Mouse (Mus musculus) MEL (cell line): ENCODE data around the gene Phospho1. TPM values are rescaled to one million over a fixed set of nuclear protein-coding genes. Genes with fewer than 3 reads are reported as not detected.

ENCODE experiments used
- DNase-seq: peaks from one replicate; pipeline ENCODE4 v3.0.0; 2011; ENCODE audit warnings: low read depth, low spot score
- H3K27ac ChIP-seq: 2 replicates; pipeline ENCODE4 v1.5.1; 2012; ENCODE audit warnings: low read depth, mild to moderate bottlenecking, control low read depth, low read length, moderate library complexity; ENCODE audit not compliant: control insufficient read depth
- H3K27me3 ChIP-seq, 2 experiments: fragments of 150-350 bp in 1 of 2; sonication (generic) in 1 of 2; 2 replicates each; pipeline ENCODE4 v1.6.1; 2012; ENCODE audit warnings: low read length in 2 of 2, mild to moderate bottlenecking in 2 of 2, improper control_type of control experiment in 1 of 2, moderate library complexity in 1 of 2; ENCODE audit not compliant: insufficient read depth in 2 of 2, control insufficient read depth in 1 of 2
- H3K36me3 ChIP-seq, 2 experiments: 2 replicates each; pipeline ENCODE4 v1.6.1; 2012 to 2014; ENCODE audit warnings: low read length in 2 of 2, improper control_type of control experiment in 1 of 2, inconsistent platforms in 1 of 2, mild to moderate bottlenecking in 1 of 2; ENCODE audit not compliant: insufficient read depth in 2 of 2, control insufficient read depth in 1 of 2
- H3K4me1 ChIP-seq, 2 experiments: fragments of 150-350 bp in 1 of 2; sonication (generic) in 1 of 2; 2 replicates each; pipeline ENCODE4 v1.6.1; 2012; ENCODE audit warnings: low read length in 2 of 2, improper control_type of control experiment in 1 of 2, mild to moderate bottlenecking in 1 of 2; ENCODE audit not compliant: insufficient read depth in 2 of 2, control insufficient read depth in 1 of 2
- H3K4me3 ChIP-seq, 2 experiments: fragments of 150-350 bp in 1 of 2; sonication (generic) in 1 of 2; 2 replicates each; pipeline ENCODE4 v1.5.1; 2012; ENCODE audit warnings: low read depth in 2 of 2, low read length in 2 of 2, mild to moderate bottlenecking in 2 of 2, moderate library complexity in 2 of 2, control low read depth in 1 of 2, improper control_type of control experiment in 1 of 2; ENCODE audit not compliant: control insufficient read depth in 1 of 2, insufficient read depth in 1 of 2
- H3K79me2 ChIP-seq: 2 replicates; pipeline ENCODE4 v1.6.1; 2012; ENCODE audit warnings: mild to moderate bottlenecking, low read length, moderate library complexity; ENCODE audit not compliant: control insufficient read depth, poor library complexity, insufficient read depth
- H3K9ac ChIP-seq: 2 replicates; pipeline ENCODE4 v1.6.1; 2012; ENCODE audit warnings: low read depth, mild to moderate bottlenecking, control low read depth, low read length, moderate library complexity; ENCODE audit not compliant: control insufficient read depth, poor library complexity, severe bottlenecking
- H3K9me3 ChIP-seq: fragments of 150-350 bp; sonication (generic); replicated peaks from 2 replicates; pipeline ENCODE4 v1.6.1; 2012; ENCODE audit warnings: mild to moderate bottlenecking, low read length, improper control_type of control experiment, moderate library complexity; ENCODE audit not compliant: insufficient read depth
- BHLHE40 ChIP-seq: IDR thresholded peaks from 2 replicates; pipeline ENCODE4 v1.6.1; 2012; ENCODE audit warnings: low read depth, mild to moderate bottlenecking, inconsistent platforms, low read length, improper control_type of control experiment, borderline replicate concordance
- CHD1 ChIP-seq: IDR thresholded peaks from 2 replicates; pipeline ENCODE4 v1.6.1; 2012; ENCODE audit warnings: low read depth, mild to moderate bottlenecking, inconsistent platforms, low read length, improper control_type of control experiment
- CHD2 ChIP-seq: IDR thresholded peaks from 2 replicates; pipeline ENCODE4 v1.6.1; 2011; ENCODE audit warnings: low read length, improper control_type of control experiment
- CTCF ChIP-seq, 3 experiments: IDR thresholded peaks in 2 of 3; conservative IDR thresholded peaks in 1 of 3; 2 replicates each; pipeline ENCODE4 v1.5.1; 2011 to 2012; ENCODE audit warnings: low read length in 3 of 3, low read depth in 2 of 3, mild to moderate bottlenecking in 2 of 3, improper control_type of control experiment in 1 of 3, inconsistent platforms in 1 of 3, mixed read lengths in 1 of 3, moderate library complexity in 1 of 3; ENCODE audit not compliant: control insufficient read depth in 1 of 3, insufficient read depth in 1 of 3, poor library complexity in 1 of 3, severe bottlenecking in 1 of 3
- E2F4 ChIP-seq: IDR thresholded peaks from 2 replicates; pipeline ENCODE4 v1.6.1; 2011; ENCODE audit warnings: low read depth, low read length, improper control_type of control experiment, borderline replicate concordance
- ELF1 ChIP-seq: IDR thresholded peaks from 2 replicates; pipeline ENCODE4 v1.6.1; 2014; ENCODE audit warnings: low read depth, mild to moderate bottlenecking, inconsistent platforms, low read length, improper control_type of control experiment, moderate library complexity
- EP300 ChIP-seq, 2 experiments: IDR thresholded peaks; 2 replicates each; pipeline ENCODE4 v1.6.1; 2011; ENCODE audit warnings: improper control_type of control experiment in 2 of 2, low read length in 2 of 2, low read depth in 1 of 2, mild to moderate bottlenecking in 1 of 2
- GABPA ChIP-seq: IDR thresholded peaks from 2 replicates; pipeline ENCODE4 v1.6.1; 2012; ENCODE audit warnings: low read depth, mild to moderate bottlenecking, inconsistent platforms, low read length, improper control_type of control experiment, moderate library complexity
- GATA1 ChIP-seq: IDR thresholded peaks from 2 replicates; pipeline ENCODE4 v1.6.1; 2011; ENCODE audit warnings: low read depth, low read length, improper control_type of control experiment
- JUND ChIP-seq: IDR thresholded peaks from 2 replicates; pipeline ENCODE4 v1.6.1; 2011; ENCODE audit warnings: low read depth, mild to moderate bottlenecking, improper control_type of control experiment, low read length
- KAT2A ChIP-seq: conservative IDR thresholded peaks from 2 replicates; pipeline ENCODE4 v1.6.1; 2012; ENCODE audit warnings: low read depth, low read length, improper control_type of control experiment, inconsistent platforms
- MAFK ChIP-seq: IDR thresholded peaks from 2 replicates; pipeline ENCODE4 v1.6.1; 2011; ENCODE audit warnings: low read depth, mild to moderate bottlenecking, low read length, improper control_type of control experiment, borderline replicate concordance
- MAX ChIP-seq: IDR thresholded peaks from 2 replicates; pipeline ENCODE4 v1.6.1; 2011; ENCODE audit warnings: low read length, improper control_type of control experiment
- MAZ ChIP-seq: IDR thresholded peaks from 2 replicates; pipeline ENCODE4 v1.6.1; 2012; ENCODE audit warnings: low read depth, mild to moderate bottlenecking, inconsistent platforms, low read length, improper control_type of control experiment
- MXI1 ChIP-seq: IDR thresholded peaks from 2 replicates; pipeline ENCODE4 v1.6.1; 2011; ENCODE audit warnings: mild to moderate bottlenecking, low read depth, low read length, improper control_type of control experiment
- MYC ChIP-seq: IDR thresholded peaks from 2 replicates; pipeline ENCODE4 v1.6.1; 2011; ENCODE audit warnings: low read depth, mild to moderate bottlenecking, low read length, improper control_type of control experiment, moderate library complexity
- NELFE ChIP-seq: IDR thresholded peaks from 2 replicates; pipeline ENCODE4 v1.6.1; 2011; ENCODE audit warnings: low read depth, low read length, improper control_type of control experiment
- NRF1 ChIP-seq: IDR thresholded peaks from 2 replicates; pipeline ENCODE4 v1.6.1; 2014; ENCODE audit warnings: low read depth, mild to moderate bottlenecking, inconsistent platforms, low read length, improper control_type of control experiment, moderate library complexity; ENCODE audit not compliant: poor library complexity, insufficient read depth, severe bottlenecking
- POLR2A ChIP-seq, 2 experiments: IDR thresholded peaks; 2 replicates each; pipeline ENCODE4 v1.6.1; 2011 to 2012; ENCODE audit warnings: low read length in 2 of 2, mild to moderate bottlenecking in 2 of 2, control low read depth in 1 of 2, improper control_type of control experiment in 1 of 2, low read depth in 1 of 2, moderate library complexity in 1 of 2; ENCODE audit not compliant: control insufficient read depth in 1 of 2, insufficient read depth in 1 of 2, poor library complexity in 1 of 2
- POLR2AphosphoS5 ChIP-seq: IDR thresholded peaks from 2 replicates; pipeline ENCODE4 v1.6.1; 2012; ENCODE audit warnings: low read depth, borderline replicate concordance, mild to moderate bottlenecking, inconsistent platforms, low read length, moderate library complexity, mixed read lengths
- SMC3 ChIP-seq: IDR thresholded peaks from 2 replicates; pipeline ENCODE4 v1.6.1; 2011; ENCODE audit warnings: low read depth, low read length, improper control_type of control experiment
- TAL1 ChIP-seq: IDR thresholded peaks from 2 replicates; pipeline ENCODE4 v1.6.1; 2012; ENCODE audit warnings: mild to moderate bottlenecking, inconsistent platforms, low read length, moderate library complexity, mixed read lengths
- TCF12 ChIP-seq: IDR thresholded peaks from 2 replicates; pipeline ENCODE4 v1.6.1; 2014; ENCODE audit warnings: low read depth, mild to moderate bottlenecking, inconsistent platforms, low read length, improper control_type of control experiment, moderate library complexity
- USF1 ChIP-seq: IDR thresholded peaks from 2 replicates; pipeline ENCODE4 v1.6.1; 2014; ENCODE audit warnings: low read depth, mild to moderate bottlenecking, inconsistent platforms, low read length, improper control_type of control experiment, moderate library complexity
- ZC3H11A ChIP-seq: IDR thresholded peaks from 2 replicates; pipeline ENCODE4 v1.6.1; 2012; ENCODE audit warnings: low read depth, mild to moderate bottlenecking, inconsistent platforms, low read length, improper control_type of control experiment
- ZKSCAN1 ChIP-seq: IDR thresholded peaks from 2 replicates; pipeline ENCODE4 v1.6.1; 2012; ENCODE audit warnings: low read depth, mild to moderate bottlenecking, inconsistent platforms, low read length, improper control_type of control experiment, moderate library complexity
- ZMIZ1 ChIP-seq: IDR thresholded peaks from 2 replicates; pipeline ENCODE4 v1.6.1; 2012; ENCODE audit warnings: low read depth, mild to moderate bottlenecking, inconsistent platforms, low read length, improper control_type of control experiment, moderate library complexity
- ZNF384 ChIP-seq: IDR thresholded peaks from 2 replicates; pipeline ENCODE4 v1.6.1; 2012; ENCODE audit warnings: low read depth, mild to moderate bottlenecking, inconsistent platforms, low read length, improper control_type of control experiment
- polyA plus RNA-seq, 2 experiments: library from polyadenylated mRNA; stranded (reverse) in 1 of 2; unstranded in 1 of 2; fragments of >175 nt in 1 of 2; fragments of >200 nt in 1 of 2; gene quantifications; 2 replicates each; pipeline versions ENCODE4 v1.2.1 to v1.2.4; 2012; ENCODE audit warnings: low replicate concordance in 2 of 2, low read depth in 1 of 2; ENCODE audit not compliant: insufficient read length in 2 of 2, insufficient read depth in 1 of 2, missing spikeins in 1 of 2
- total RNA-seq: library from RNA; depleted of rRNA; stranded (reverse); fragments of 300-350 nt; gene quantifications from 2 replicates; pipeline ENCODE4 v1.2.3, GENCODE M21; 2012

Gene Phospho1
- total and polyA plus RNA-seq, 3 experiments, result 15.4 to 76.0 TPM; not detected in 1

GRCm38 (mm10) chr11:95824877-95825243 is 561 bp downstream of the Phospho1 start:
- Histone ChIP-seq H3K36me3 (peaks cover 0 to 32% of the 10 kb centered on the region in 2 experiments; a peak in 2 of 4 replicates), H3K79me2 (peaks cover 5% of the 10 kb centered on the region; the same call in 1 of the 2 replicates), H3K27ac (no peak overlapping the region), H3K9me3 (no peaks in the 10 kb centered on the region), H3K9ac (peak overlapping the region; percentile 85), H3K4me1 (peaks cover 29 to 44% of the 10 kb centered on the region in 2 experiments), H3K27me3 (no peaks in the 10 kb centered on the region), H3K4me3 (peak overlapping the region; percentile 69 to 93)
- TF ChIP-seq BHLHE40 (no peak), SMC3 (no peak), GATA1 (no peak), MAZ (no peak; the same call in 1 of the 2 replicates), MAX (no peak), ZKSCAN1 (no peak), EP300 (IDR thresholded peaks at IDR 0.05; ENCODE audit: low read depth in 1 of 2, low read length in 2 of 2) (no peak), CHD1 (no peak), POLR2AphosphoS5 (no peak), ZNF384 (no peak), ELF1 (no peak), CTCF (IDR thresholded peaks at IDR 0.05 in 2 of 3, conservative IDR thresholded peaks at IDR 0.05 in 1 of 3; ENCODE audit: control insufficient read depth in 1 of 3, insufficient read depth in 1 of 3, low read depth in 2 of 3, low read length in 3 of 3, poor library complexity in 1 of 3, severe bottlenecking in 1 of 3) (no peak), GABPA (no peak), JUND (no peak), CHD2 (no peak)
- peak; percentile 66 for DNase-seq

DNA sequence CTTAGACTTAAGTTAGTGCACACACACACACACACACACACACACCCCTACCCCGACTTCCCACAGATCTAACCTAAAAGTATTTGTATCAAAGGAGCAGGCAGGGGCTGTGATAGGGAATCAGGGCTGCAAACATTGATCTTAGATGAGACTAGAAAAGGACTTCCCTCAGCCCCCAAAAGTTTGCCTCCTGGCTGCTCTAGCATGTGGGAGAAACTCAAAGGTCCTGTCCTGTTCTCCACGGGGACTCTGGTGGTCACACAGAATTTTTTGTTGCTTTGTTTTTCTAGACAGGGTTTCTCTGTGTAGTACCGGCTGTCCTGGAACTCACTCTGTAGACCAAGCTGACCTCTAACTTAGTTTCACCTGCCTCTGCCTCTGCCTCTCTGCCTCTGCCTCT is 1.3 kb downstream of the Phospho1 start:
- Histone ChIP-seq H3K4me1 (peaks cover 29 to 44% of the 10 kb centered on the region in 2 experiments), H3K36me3 (peaks cover 0 to 32% of the 10 kb centered on the region in 2 experiments; a peak in 2 of 4 replicates), H3K27me3 (no peaks in the 10 kb centered on the region), H3K79me2 (peaks cover 5% of the 10 kb centered on the region; the same call in 1 of the 2 replicates), H3K27ac (no peak overlapping the region), H3K9ac (peak overlapping the region; percentile 85), H3K9me3 (no peaks in the 10 kb centered on the region), H3K4me3 (peak overlapping the region; percentile 69 to 93; a peak in 3 of 4 replicates)
- TF ChIP-seq ELF1, result no peak
- TF ChIP-seq GABPA, result no peak
- no peak for TF ChIP-seq ZC3H11A
- TF ChIP-seq TCF12, result no peak
- TF ChIP-seq CHD1, result no peak
- no peak for TF ChIP-seq MAFK
- no peak for TF ChIP-seq POLR2A (IDR thresholded peaks at IDR 0.05; ENCODE audit: control insufficient read depth in 1 of 2, insufficient read depth in 1 of 2, low read depth in 1 of 2, low read length in 2 of 2, poor library complexity in 1 of 2)
- no peak for TF ChIP-seq KAT2A
- TF ChIP-seq NELFE, result no peak
- no peak for TF ChIP-seq MXI1
- no peak for TF ChIP-seq NRF1
- TF ChIP-seq TAL1, result no peak
- no peak for TF ChIP-seq ZMIZ1
- TF ChIP-seq POLR2AphosphoS5, result no peak
- no peak for TF ChIP-seq MYC
- TF ChIP-seq USF1, result no peak
- TF ChIP-seq GATA1, result no peak
- no peak for TF ChIP-seq E2F4
- TF ChIP-seq MAX, result no peak
- peak; percentile 50 for DNase-seq
